Mouse (Mus musculus) heart, postnatal 25 days (tissue): Measurements from ENCODE around the gene Slc28a1. TPM values are rescaled to one million over a fixed set of nuclear protein-coding genes. Genes with fewer than 3 reads are reported as not detected.
A peak's percentile ranks its signal among the peaks of the same experiment; 100 is the strongest.
"Not testable (repeated sequence)": the region's sequence is repeated elsewhere in the genome, so short reads cannot be mapped to it uniquely, and the experiment has no call there.

Source experiments
- DNase-seq: peaks from one replicate; pipeline ENCODE4 v3.0.0; 2022; ENCODE audit warnings: low spot score
- intact Hi-C: fragments of 180-260 bp; cut with DNase I; formaldehyde crosslinking; loops from one replicate; pipeline ENCODE4 v1.15.1; 2025
- total RNA-seq, 2 experiments: library from RNA; stranded (reverse); gene quantifications; 2 replicates each; pipeline ENCODE4 v1.2.3; 2021

Slc28a1 gene
- total RNA-seq, 2 experiments from 2014 or later: 0.10 to 0.11 TPM

DNA sequence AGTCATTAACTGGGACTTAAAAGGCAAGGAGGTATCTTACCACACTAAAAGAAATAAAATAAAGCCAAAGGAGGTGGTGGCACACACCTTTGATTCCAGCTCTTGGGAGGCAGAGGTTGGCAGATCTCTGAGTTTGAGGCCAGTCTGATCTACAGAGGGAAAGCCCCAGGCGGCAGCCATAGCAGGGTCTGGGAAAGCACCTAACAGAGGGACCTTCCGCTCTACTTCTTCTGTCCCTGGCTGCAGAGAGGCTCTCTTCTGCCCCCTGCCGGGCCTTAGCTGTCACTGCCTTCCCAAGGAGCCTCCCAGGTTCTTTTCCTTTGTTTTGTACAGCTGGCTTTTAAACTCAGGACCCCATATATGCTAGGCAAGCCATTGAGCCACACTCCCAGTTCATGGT is 40.4 kb downstream of the Slc28a1 start:
- peak; percentile 35 for DNase-seq
- intact Hi-C loops: loop anchor here (1.0 to 10.0 kb wide), 5 partner anchors 43 to 423 kb away; partner anchors contain the start of genes Slc28a1 and Zfp592

DNA sequence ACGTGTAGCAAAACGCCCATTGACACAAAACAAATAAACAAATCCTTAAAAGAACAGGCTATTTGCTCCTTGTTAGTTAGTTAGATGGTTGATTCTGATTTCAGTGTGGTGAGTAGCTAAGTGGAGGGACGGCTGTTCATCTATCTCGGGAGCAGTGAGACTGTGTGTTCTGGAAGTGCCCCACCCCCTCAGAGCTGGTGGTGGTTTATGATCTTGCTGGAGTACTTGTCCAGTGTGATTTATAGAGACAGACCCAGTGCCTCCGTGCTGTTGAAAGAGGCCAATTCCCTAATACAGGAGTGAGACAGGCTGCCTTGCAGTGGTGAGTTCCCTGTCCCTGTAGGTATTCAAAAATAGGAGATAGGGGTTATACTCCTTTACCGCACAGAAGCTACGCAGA is 44.3 kb downstream of the Slc28a1 start:
- intact Hi-C loops: loop anchor here (5.0 to 10.0 kb wide), 2 partner anchors 164 to 427 kb away; partner anchors contain the start of gene Zfp592
- DNase-seq: no peak

DNA sequence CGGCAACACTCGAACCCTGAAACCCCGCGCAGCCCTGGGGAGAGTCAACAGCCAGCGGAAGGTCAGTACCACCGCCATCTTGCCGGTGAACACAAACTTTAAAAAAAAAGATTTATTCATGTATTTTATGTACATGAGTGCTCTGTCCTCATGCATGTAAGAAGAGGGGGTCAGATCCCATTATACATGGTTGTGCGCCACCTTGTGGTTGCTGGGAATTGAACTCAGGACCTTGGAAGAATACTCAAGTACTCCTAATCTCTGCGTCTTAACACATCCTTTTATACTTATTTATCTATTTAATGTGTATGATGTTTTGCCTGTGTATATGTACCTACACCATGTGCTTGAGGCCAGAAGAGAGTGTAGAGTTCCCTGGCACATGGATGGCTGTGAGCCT is 47.1 kb downstream of the Slc28a1 start:
- no peak for DNase-seq
- intact Hi-C loops: no loop called here

DNA sequence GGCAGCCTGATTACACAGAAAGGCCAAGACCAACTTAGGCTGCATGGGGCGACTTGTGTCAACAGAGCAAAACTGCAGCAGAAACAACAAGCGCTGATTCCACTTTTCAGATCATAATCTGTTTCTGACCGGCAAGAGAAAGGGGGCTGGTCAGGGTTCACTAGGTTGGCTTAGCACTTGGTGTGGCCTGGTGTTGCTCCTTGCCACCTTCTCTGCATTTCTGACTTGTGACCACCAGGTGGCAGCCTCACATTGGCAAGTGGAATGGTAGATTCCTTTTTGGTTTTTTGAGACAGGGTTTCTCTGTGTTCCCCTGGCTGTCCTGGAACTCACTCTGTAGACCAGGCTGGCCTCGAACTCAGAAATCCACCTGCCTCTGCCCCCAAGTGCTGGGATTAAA is 47.7 kb downstream of the Slc28a1 start:
- DNase-seq: peak; percentile 40
- intact Hi-C loops: no loop called here

DNA sequence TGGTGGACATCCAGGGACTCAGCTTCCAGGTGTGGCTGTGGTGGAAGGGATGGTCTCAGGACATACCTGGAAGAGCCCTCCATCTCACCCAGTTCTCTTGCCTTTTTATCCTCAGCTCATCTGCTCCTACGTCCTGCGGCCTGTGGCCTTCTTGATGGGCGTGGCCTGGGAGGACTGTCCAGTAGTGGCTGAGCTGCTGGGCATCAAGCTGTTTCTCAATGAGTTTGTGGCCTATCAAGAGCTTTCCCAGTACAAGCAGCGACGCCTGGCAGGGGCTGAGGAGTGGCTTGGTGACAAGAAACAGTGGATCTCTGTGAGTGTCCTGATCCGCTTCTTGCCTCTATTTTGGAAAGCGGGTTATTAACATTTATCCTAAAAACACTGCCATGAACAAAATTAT is 49.8 kb downstream of the Slc28a1 start:
- DNase-seq: no peak
- intact Hi-C loops: no loop called here

DNA sequence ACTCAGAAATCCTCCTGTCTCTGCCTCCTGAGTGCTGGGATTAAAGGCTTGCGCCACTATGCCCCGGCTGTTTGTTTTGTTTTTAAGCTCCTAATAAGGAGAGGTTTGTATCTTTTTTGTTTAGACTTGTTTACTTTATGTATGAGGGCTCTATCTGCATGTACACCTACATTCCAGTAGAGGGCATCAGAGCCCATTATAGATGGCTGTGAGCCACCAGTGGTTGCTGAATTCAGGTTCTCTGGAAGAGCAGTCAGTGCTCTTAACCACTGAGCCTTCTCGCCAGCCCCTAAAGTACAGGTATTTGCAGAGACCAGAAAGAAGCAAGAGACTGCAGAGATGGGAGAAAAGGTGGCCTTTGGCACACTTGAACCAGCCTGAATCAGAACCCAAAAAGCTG is 52.5 kb downstream of the Slc28a1 start:
- no peak for DNase-seq
- intact Hi-C loops: loop anchor here (1.0 to 2.0 kb wide), 2 partner anchors 42 to 169 kb away; no protein-coding TSS in a partner anchor

DNA sequence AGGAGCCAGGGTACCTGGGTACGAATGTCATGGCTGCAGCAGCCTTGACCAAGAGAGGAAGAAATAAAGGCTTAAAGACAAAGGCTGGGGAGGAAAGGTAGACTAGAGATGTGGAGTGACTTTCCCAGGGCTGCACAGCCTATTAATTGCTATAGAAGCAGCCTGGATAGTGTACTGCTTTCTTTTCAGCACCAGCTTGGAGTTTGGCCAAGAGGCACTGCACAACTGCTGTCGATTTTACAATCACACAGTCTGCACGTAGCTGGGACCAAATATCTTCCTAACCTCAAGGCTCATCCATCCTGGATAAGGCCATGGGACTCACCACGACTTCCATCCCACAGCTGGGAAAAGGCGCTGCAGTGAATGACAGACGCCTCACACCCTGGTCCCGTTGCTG is 54.8 kb downstream of the Slc28a1 start:
- intact Hi-C loops: no loop called here
- no peak for DNase-seq

DNA sequence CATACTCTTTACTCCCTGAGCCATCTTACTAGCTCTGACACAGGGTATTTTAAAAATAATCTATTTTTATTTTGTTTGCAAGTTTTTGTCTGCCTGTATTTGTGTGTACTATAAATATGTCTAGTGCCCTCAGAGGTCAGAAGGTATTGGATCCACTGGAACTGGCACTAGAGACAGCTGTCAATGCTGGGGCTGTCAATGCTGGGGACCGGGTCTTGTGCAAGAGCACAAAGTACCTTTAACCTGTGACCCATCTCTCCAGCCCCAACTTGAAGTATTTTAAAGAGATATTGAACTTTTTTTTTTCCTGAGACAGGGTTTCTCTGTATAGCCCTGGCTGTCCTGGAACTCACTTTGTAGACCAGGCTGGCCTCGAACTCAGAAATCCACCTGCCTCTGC is 59.3 kb downstream of the Slc28a1 start:
- intact Hi-C loops: no loop called here
- no peak for DNase-seq

DNA sequence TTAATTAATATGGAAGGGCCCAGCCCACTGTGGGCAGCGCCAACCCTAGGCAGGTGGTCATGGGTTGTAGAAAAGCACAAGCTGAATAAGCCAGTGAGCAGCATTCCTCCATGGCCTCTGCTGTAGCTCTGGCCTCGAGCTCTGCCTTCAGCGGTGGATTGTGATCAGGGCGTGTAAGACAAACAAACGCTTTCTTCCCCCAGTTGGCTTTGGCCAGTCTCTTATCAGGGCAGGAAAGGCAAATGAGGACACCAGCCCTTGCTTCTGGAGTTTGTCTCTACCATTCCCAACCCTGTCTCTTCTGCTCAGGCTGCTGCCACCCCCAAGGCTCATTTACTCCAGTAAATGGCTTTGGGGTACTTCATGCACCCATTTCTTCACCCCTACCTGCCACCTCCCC is 60.1 kb downstream of the Slc28a1 start:
- intact Hi-C loops: no loop called here
- DNase-seq: no peak

DNA sequence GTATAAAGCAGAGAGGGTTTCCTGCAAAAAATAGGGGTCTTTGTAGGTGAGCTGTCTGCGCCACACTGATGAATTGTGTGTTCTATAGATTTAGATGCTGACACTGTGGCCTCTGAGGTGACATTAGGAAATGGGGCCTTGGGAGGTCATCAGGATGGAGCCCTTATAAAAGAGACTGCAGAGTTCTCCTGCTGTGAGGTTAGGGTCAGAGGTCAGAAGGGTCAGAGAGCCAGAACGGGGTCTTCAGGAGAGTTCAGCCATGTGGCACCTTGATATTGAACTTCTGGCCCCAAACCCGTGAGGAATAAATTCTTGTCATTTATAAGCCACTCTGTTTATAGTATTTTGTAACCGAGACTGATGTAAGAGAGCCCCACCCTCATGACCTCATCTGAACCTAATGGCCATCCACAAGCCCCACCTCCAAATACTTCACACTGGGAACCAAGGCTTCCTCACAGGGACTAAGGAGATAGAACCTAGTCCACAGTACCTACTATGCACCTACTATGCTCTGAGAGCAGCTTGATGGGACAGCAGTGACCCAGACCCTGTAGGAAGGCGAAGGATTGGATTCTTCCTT is 61.7 kb downstream of the Slc28a1 start:
- intact Hi-C loops: no loop called here
- DNase-seq: no peak

DNA sequence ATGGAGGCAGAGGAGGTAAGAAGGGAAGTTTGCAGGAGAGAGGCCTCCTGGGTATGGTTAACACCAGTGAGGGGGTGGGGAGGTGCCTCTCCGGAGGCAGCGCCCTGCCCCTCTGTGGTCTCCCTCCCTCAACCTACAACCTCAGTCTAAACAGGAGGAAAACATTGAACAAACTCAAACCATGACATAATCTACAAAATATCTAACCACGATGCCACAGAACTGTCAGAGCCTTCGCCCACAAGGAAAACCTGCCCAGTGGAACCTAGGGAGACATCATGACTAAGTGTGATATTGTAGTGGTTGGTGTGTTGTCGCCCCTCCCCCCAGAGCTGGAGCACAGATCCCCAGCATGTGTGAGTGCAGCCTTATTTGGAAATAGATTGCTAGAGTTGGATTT is 64.9 kb downstream of the Slc28a1 start:
- no peak for DNase-seq
- intact Hi-C loops: no loop called here

DNA sequence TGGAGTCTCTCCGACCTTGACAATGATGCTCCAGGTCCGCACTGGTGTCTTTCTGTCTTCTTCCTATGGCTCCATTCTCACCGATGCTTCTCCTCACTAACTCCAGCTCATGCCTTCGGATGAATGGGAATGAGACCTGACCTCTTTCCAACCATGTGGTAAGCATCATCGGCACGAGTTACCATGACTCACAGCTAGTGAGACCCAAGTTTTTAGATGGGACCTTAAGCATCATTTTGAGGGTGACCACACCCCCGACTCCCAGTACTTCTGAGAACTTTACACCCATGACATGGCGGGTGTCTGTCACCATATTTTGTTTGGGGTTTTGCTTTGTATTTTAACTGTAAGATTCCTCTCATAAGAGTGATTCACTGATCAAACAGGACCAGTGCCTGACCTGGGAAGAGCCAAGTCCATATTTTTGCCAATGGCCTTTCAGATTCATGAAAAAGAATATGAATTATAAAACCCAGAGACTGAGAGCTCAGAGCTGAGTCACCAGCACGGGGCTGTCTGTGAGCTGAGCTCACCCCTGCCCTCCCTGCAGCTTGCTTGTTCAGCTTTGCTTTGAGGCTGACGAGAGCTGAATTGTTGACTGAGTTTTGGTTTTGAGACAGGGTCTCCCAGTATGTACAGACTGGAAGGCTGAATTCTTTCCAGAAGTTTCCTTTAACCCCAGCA is 68.0 kb downstream of the Slc28a1 start:
- intact Hi-C loops: no loop called here
- DNase-seq: no peak

DNA sequence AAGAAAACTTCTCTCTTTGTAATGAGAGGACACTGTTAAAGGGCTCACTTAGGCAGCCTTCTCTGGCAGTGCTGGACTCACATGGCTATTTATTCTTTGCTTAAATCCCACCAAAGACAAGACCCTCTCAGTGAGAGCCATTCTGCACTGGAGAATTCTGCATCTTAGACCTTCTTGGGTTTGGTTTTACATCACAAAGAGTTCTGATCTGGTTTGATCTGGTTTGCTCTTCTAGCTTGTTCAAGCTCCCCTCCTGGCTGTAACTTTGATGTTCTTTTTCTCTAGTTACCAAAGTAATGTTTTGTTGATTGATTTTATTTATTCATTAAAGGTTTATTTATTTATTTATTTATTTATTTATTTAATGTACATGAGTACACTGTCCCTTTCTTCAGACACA is 68.6 kb downstream of the Slc28a1 start:
- DNase-seq: no peak
- intact Hi-C loops: no loop called here

DNA sequence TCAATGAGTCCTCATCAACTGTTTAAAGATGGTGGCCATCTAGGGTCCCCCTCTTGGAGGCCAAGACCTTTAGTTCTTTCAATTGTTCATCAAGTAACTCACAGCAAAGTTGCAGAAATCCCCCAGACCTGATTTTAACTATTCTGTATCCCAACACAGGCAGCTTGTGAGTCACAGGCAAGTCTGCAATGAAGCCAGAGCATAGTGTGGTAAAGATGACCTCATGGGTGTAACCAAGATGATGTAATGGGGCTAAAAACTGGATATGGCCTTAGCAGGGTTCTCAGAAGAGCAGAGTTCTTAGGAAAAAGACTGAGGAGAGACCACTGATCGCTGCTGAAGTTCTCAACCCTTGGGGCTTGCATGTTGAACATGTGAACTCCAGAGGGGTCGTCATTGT is 69.5 kb downstream of the Slc28a1 start:
- intact Hi-C loops: no loop called here
- no peak for DNase-seq

DNA sequence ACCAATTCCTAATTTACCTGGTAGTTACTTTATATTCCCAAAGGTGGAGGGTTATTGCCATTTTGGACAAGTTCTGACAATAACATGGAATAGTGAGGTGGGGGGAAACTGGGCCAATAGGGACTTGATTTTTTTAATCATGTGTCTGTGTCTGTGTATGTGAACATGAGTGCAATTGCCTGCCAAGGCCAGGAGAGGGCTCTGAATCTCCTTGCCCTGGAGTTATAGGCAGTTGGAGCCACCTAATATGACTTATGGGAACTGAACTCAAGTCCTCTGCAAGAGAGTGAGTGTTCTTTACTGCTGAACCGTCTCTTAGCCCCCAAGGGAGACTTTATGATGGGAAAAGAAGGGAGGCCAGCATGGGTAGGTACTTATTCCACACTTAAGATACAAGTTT is 70.1 kb downstream of the Slc28a1 start:
- intact Hi-C loops: no loop called here

DNA sequence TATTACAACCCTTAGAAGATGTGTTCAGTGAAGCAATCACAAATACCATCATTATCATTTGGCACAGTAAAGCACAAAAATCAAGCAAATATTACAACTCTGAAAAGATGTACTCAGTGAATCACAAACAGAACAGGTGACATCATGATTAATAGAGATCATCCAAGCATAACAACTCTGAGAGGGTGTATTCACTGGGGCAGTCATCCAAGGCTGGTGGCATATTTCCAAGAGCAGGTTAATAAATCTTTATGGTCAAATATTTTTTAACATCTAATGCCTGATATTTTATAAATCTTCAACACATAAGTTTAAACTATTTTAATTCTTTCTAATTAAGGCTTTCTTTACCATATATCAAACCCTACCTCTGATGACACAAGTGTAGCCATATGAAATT is 71.4 kb downstream of the Slc28a1 start:
- DNase-seq, intact Hi-C loops: not testable (repeated sequence)

More for the DNA sequence above, 70.1 kb downstream of the Slc28a1 start:
- no peak for DNase-seq

DNA sequence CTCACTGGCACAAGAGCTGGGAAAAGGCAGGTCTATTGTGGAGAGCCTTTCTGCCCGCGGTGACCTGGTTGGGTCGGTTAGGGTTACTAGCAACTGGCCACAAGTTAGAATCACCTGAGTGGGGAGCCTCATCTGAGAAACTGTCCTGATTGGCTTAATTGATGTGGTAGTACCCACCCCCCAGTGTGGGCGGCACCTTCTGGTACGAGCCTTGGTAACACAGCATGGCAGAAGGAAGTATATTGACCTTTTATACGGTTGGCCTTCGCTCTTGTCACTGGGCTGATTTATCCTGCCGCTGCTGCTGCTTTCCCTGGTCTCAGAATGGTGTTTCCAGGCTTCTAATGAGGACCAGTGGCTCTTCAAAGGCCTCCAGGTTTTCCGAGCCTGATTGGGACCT is 74.6 kb downstream of the Slc28a1 start:
- intact Hi-C loops: no loop called here

DNA sequence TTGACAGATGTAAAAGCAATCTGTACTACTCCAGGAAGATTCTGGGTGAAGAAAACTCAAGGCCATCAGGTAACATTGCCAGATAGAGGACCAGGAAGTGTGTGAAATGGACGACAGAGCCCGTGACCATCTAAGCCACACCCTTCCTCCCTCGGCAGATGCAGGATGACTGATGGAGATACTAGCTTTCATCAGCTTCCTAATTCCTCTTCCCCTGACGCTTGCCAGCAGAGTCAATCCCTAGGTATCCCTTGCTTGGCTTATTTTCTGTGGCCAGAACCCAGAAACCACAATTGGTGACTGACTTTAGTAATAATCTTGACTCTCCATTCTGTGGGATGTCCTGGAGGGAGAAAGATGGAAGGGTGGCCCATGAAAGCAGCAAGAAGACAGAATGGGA is 80.9 kb downstream of the Slc28a1 start:
- no peak for DNase-seq
- intact Hi-C loops: no loop called here

More for the DNA sequence above, 74.6 kb downstream of the Slc28a1 start:
- no peak for DNase-seq

DNA sequence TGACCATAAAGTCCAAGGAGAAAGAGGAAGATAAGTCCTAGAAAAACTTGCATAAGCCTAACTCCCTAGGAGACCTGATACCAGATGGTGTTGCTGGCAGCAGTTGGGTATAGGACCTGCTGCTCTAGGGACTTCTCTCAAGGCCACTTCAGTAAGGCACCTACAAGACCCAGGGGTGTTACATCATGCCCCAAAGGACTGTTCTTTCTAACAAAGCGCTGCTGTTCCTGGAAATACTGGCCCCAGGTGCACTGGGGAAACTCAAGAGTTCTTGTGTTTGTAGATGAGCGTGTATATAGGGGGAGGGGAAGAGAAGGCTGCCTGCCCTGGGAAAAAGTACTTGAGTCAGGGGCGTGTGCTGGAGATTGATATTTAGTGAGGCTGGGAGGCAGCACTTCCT is 82.2 kb downstream of the Slc28a1 start:
- intact Hi-C loops: no loop called here
- DNase-seq: no peak

DNA sequence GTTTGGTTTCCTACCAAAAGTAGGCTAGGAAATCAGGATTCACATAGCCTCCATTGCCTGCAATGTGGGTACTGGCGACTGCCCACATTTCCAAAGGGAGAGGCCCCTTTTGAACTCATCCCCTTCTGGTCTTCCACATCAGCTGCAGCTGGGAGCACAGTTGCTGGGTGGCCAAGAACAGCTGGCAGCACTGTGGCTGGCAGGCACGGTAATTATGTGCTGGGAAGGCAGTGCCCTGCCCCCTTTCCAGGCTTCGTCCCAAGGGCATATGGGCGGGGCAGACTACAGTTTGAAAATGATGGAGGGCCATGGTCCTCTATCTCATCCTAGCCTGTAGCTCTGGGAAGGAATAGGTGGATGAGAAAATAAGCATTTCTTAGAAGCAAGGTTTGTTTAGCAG is 83.9 kb downstream of the Slc28a1 start:
- no peak for DNase-seq
- intact Hi-C loops: no loop called here

DNA sequence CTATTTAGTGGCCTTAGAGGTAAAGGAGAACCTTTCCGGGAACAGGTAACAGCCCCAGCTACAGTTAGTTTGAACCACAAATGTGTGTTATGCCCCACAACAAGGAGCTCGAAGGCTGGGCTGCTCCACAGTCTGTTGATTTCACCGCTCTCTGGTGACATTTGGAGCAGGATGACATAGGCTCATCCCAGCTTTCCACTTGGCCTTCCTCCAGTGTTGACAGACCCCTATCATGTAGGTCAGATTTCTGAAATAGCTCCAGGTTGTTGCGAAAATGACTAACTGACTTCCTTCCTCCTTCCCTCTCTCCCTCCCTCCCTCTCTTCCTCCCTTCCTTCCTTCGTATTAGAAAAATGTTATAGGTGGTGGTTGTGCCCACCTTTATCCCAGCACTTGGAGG is 84.5 kb downstream of the Slc28a1 start:
- DNase-seq: no peak
- intact Hi-C loops: no loop called here

DNA sequence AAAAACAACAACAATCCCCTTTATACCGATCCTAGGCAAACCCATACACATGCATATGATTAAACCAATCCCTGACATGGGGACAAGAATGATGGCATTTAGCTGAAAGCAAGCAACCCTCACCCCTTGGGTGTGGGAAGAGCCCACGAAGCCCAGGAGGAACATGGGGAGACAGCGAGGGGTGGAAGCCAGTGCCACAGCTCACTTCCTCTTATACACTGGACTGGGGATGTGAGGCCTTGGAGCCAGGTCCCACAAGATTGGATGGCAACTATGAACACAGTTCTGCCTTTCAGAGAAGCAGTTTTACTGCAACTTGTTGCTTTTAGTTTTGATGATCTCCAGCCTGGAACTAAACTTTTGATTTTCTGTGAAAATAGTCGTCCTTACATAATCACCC is 85.2 kb downstream of the Slc28a1 start:
- intact Hi-C loops: no loop called here
- DNase-seq: no peak
